Mouse (Mus musculus) urinary bladder, postnatal 14 days (tissue): ENCODE measurements around the gene Slc38a5.

ENCODE experiments used
- DNase-seq: peaks from one replicate; pipeline ENCODE4 v3.0.0; 2021; ENCODE audit warnings: low spot score

The Slc38a5 gene

GRCm38 (mm10) chrX:8271083-8271820, at the start of gene Slc38a5:
TSS of gene Slc38a5 (plus strand) at chrX:8271133.
- DNase-seq: no peak

GRCm38 (mm10) chrX:8222296-8222677, 48.6 kb upstream of the Slc38a5 start:
- no peak for DNase-seq

DNA sequence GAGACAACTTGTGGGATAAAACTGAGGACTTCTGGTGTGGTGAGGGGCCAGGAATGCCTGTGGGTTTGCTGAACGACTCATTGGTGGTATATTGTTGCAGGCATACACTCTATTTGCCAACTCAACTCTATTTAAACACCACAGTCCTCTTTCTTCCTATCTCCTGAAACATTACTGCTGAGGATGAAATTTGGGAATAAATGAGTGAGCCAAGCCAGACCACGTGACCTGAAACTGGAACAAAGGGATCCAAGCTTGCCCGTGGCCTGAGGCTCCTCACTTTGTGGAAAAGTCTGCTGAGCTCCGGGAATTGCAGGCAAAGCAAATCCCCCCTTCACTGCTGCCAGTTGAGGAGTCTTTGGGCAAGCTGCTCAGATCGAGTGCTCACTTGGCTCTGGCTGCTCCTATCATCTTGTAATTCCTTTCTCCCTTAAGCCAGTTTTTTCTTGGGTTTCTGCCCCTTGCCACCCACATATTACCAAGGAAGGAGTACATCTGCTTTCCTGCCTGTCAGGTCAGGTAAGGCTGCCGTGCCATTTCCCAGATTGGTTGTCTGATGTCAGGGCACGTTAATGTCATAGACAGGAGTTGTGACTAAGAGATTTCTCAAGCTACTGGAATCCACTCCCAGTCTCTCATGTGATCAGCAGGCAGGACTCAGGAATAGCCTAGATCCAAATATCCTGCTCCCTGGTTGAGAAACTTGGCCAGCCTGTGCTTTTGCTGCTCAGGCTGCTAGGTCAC, 48.1 kb upstream of the Slc38a5 start:
- DNase-seq: peak; percentile 4

- no peak for DNase-seq
Measured at GRCm38 (mm10) chrX:8223473-8223872, 47.5 kb upstream of the Slc38a5 start.

GRCm38 (mm10) chrX:8230272-8230671, 40.7 kb upstream of the Slc38a5 start:
- no peak for DNase-seq

- DNase-seq: no peak
Measured at GRCm38 (mm10) chrX:8233602-8234001, 37.3 kb upstream of the Slc38a5 start.

DNA sequence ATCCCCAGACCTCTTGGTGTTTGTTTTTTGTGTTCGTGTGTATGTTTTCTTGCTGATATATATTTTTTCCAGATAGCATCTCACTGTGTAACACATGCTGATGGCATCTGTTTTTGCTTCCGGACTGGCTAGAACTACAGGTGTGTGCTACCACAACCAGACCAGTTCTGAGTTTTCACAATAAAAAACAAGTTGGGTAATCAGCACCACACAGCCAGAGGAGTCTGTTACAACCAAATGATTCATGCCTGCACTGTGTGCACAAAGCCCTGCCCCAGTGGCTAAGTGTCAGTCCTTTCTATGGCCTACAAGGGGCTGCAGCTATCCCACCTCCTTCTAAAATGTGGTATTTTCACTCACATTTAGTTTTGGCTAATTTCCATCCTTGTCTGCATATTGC, 34.2 kb upstream of the Slc38a5 start:
- DNase-seq: no peak

DNA sequence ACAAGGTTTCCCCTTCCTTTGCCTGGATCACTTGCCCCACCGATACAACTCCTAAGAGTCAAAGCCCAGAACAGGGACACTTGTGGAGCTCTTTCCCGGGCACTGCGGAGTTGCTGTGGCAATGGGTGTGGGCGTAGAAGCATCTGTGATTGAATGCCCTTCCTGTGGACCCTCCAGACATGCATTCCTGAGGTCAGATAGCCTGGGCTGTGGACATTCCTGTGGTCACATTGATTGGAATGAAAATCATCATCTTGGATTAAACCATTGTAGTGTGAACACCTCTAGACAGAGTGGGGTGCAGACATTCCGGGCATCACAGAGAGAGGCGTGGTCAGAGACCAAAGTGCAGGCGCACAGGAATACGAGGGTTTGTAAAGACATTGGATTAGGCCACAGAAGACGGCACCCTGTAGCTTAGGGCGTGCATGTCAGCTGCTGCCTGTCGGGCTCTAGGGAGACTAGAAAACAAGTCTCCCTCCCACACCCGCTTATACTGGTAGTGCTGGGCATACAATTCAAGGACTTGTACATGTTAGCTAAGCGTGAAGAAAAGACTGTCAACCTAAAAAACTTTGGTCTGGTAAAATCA, 32.0 kb upstream of the Slc38a5 start:
- DNase-seq: no peak

GRCm38 (mm10) chrX:8247680-8248079, 23.3 kb upstream of the Slc38a5 start:
- no peak for DNase-seq

GRCm38 (mm10) chrX:8248542-8249120, 22.3 kb upstream of the Slc38a5 start:
- DNase-seq: no peak

DNA sequence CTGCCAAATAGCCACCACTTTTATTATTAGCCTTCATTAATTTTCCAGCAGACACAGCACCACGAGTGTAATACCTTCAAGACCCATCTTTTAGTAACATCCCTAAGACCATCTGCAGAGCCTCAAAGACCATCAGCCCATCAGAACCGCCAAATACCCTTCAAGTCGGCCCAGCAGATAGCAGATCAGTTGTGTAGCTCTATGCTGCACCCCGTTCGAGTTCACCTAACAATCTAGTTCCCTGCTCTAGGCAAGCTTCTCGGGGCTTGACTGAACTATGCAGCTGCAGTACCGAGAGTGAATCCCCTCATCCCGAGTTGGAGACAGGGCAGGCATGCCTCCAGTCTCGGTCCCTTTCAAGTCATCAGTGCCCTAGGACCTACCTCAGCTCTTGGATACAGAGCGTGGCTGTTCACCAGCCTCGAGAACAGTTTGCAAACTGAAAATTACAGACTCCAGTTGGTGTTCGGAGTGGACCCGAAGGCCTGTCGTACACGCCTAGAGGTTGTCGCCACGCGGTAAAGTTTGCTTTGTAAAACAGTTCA, 19.1 kb upstream of the Slc38a5 start:
- DNase-seq: no peak

DNA sequence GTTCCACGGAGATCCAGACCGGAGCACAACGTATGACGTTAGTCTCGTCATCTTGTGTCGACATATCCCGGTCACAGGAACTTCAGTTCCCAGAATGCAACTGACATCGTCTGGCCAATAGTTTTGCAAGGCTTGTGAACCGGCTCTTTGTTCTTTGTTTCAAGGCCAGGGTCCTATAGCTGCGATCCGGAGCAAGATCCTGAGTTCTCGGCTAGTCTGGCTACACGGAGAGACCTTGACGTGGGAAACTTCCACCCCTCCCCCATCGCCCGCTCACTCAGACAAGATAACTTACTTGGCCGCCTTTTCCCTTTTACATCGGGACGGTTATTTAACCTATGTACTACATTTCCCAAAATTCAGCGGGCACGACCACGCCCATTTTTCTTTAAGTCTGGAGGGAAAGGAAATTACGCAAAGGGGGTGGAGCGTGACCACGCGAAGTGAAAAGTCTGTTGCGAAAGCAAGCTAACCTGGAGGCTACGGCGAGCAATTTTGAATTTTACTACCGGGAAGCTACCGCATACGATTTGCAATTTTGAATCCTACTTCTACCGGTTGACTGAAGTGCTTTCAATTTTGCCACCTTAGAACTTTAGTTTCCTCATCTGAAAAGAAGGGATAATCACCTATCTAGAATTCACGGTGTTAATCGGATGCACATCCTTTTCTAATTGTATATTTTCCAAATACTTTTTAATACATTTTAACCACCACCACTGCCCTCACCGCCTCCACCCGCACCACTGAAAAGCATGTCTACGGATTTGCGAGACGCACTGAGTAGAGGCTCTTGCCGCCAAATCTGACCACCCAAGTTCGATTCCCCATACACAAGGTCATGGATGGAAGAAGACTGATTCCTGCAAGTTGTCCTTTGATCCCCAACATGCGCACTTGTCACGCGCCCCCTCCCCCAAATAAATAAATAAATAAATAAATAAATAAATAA, 18.3 kb upstream of the Slc38a5 start, which contains the start of gene Ftsj1:
Gene Ftsj1 (minus strand): TSS at position 73 of the 952 bp plus-strand sequence.
- peak; percentile 82 for DNase-seq

DNA sequence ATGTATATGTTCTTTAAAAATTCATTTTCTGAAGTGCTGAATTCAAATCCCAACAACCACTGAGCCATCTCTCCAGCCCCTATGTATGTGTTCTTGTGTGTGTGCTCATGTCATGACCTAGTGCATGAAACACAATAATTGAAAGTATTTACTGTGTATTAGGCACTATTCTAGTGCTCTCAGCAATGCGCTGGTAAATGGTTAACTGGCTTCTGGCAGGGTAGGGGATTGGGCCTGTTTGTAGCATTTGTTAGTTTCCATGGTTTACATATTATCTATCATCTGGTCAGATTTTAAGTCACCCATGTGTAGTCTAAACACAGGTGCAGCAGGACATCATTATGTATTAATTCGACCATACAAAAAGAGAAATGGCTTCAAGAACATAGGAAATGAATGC, 17.2 kb upstream of the Slc38a5 start:
- no peak for DNase-seq

DNA sequence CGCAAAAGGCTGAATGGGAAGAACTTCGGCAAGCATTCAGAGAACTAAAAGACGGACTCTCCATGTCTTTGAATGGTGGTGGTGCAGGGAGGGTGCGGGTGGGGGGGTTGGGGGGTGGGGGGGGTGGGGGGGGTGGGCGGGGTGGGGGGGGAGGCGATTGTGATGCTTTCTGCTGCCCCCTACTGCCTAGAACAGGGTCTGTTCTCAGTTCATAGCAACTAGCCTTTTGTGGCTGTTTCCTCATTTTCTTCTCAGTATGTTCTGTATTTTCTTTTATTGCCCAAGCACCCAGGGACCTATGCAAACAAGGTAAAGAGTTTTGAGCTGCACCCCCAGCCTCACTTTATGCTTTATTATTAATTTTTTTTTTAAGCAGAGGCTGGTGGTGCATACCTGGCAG, 15.1 kb upstream of the Slc38a5 start:
- no peak for DNase-seq

DNA sequence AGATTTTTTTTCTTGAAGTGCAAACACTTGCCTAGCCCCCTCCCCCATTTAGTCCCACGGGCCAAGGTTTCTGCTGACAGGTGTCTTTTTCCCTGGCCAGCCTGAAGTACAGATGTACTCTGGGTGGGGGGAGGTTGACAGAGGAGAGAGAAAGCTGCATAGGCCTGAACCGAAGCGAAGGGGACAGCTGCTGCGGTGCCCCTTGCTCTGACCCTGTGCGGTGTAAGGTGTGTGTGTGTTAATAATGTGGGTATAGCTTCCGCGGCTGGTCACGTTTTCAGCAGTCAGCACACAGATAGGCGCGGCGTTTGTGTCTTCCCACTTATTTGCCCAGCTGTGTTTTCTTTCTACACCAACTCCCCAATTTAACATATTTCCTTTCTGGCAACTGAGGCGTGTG, 11.5 kb upstream of the Slc38a5 start:
- no peak for DNase-seq

GRCm38 (mm10) chrX:8263156-8263804, 7.7 kb upstream of the Slc38a5 start:
- no peak for DNase-seq

DNA sequence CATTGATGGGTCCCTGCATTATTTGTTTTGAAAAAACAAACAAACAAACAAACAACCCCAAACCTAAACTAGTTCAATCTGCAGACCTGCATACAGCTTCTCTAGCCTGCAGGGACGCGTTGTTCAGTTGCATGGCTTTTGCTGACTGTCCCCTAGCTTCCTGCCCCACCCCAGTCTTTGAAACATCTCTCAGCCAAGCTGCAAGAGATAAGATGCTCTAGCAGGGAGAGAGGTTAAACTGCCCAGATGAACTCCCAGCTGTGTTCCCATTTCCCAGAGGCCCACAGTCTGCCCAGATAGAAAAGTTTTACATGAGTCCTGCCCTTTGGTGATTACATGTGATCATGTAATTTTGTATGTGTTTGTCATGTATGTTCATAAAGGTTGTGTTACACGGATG, 6.7 kb upstream of the Slc38a5 start:
- no peak for DNase-seq

- no peak for DNase-seq
Measured at GRCm38 (mm10) chrX:8272000-8272399, 1.1 kb downstream of the Slc38a5 start.

DNA sequence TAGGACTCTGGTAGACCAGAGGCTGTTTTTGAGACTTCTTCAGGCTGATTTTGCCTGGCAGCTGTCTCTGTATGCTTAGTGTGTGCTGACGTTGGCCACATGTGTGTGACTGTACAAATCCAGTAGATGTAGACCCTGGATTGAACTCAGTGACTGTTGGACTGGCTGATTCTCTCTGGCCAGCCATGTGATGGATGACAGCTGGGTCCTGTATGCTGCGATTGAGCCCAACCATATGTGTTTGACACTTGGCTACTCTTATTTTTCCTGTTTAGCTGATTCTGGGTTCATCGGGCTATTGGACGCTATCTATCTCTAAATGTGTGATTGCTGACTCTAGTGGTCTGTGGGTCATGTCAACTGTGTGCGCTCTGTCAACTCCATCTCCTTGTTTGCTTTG, 3.1 kb downstream of the Slc38a5 start:
- no peak for DNase-seq

DNA sequence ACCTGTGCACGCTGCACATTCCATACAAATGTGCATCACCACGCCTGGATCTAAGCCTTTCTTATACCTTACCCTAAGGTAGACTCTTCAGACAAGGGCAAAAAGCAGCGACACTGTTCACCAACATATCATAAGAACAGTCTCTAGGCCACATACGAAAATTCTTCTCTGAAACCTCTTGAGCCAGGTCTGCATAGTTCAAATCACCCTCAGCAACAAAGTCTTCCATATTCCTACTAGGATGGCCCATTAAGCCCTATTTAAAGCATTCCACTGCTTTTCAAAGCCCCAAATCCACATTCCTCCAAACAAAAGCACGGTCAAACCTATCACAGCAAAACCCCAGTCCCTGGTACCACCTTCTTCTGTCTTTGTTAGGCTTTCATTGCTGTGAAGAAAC, 17.7 kb downstream of the Slc38a5 start:
- DNase-seq: no peak

DNA sequence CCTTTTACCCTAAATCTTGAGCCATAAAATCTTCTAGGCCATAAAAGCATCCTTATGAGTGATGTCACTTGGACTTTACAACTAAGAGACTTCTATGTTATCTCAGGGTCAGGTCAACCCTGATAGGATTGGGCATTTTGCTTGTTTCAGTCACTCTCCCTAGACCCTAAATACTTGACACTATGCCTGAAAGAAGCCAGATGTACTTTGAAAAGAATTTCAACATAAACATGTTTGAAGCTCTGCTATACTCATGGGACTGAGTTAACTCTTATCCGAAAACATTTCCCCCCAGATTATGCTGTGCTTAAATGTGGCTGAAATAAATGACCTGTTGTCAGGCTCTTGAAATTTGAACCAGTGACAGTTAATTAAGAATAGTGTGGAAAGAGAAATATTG, 38.4 kb downstream of the Slc38a5 start:
- no peak for DNase-seq
